Comparison of ENCODE assay signal across 11 mouse cellular contexts in genomic region chr10:86947541-86947940, GRCm38 (mm10).
DNase-seq lines count a peak whose midpoint lies in the region; ATAC-seq and TF ChIP-seq lines count a peak whose summit lies in the region.
"Had no signal": no experiment of that assay in that cellular context is flagged by ENCODE, and none has a peak within 500 bp of the region (broad histone marks: within the 10 kb centered on the region; RNA-seq: fewer than 3 reads in every experiment).

No protein-coding gene starts in this region.

- H3K4me2 ChIP-seq in hindbrain, embryonic 16.5 days (ENCODE audit: low read length): no peak overlapping the region
- H3K4me2 ChIP-seq in kidney, postnatal 0 days (ENCODE audit: low read length): no peak overlapping the region
- H3K4me2 ChIP-seq: hindbrain, embryonic 12.5 days had no signal

- no peak for DNase-seq in hindbrain, embryonic 10.5 days (ENCODE audit: low spot score)
- DNase-seq in 416B (ENCODE audit: low read depth) (peak; percentile 3), adipocyte (ENCODE audit: low spot score) (peak; percentile 26)
- DNase-seq in kidney, postnatal 0 days (ENCODE audit: low spot score): peak; percentile 45
- no peak for DNase-seq in Muller cell, postnatal 12 days (ENCODE audit: inconsistent ontology term)
- no peak for DNase-seq in cerebellum, adult 9-10 months
- no peak for DNase-seq in ovary, postnatal 10 days (ENCODE audit: low spot score)
- DNase-seq: cerebellum, postnatal 36 days; gastrocnemius, postnatal 36 days had no signal

- no peaks in the 10 kb centered on the region for H3K36me3 ChIP-seq in hindbrain, embryonic 10.5 days
- H3K36me3 ChIP-seq in hindbrain, embryonic 16.5 days (ENCODE audit: control insufficient read depth, insufficient read depth, low read length): no peaks in the 10 kb centered on the region
- no peaks in the 10 kb centered on the region for H3K36me3 ChIP-seq in kidney, postnatal 0 days (ENCODE audit: insufficient read depth, low read length)
- H3K36me3 ChIP-seq: hindbrain, embryonic 12.5 days had no signal

- H3K9me3 ChIP-seq in hindbrain, embryonic 10.5 days: no peaks in the 10 kb centered on the region
- no peaks in the 10 kb centered on the region for H3K9me3 ChIP-seq in hindbrain, embryonic 16.5 days (ENCODE audit: control insufficient read depth, low read length)
- H3K9me3 ChIP-seq in kidney, postnatal 0 days (replicated peaks; ENCODE audit: low read length): no peaks in the 10 kb centered on the region
- H3K9me3 ChIP-seq: hindbrain, embryonic 12.5 days had no signal

- ATAC-seq in hindbrain, embryonic 16.5 days: no peak
- ATAC-seq in kidney, postnatal 0 days (replicated peaks; ENCODE audit: low FRiP score, low read depth): peak; percentile 68; the same call in 1 of the 2 replicates

- TF ChIP-seq CTCF in kidney, postnatal 0 days (IDR thresholded peaks at IDR 0.05; ENCODE audit: low read depth): no peak

- no peaks in the 10 kb centered on the region for H3K27me3 ChIP-seq in hindbrain, embryonic 10.5 days (ENCODE audit: insufficient read depth, poor library complexity, severe bottlenecking)
- H3K27me3 ChIP-seq in hindbrain, embryonic 16.5 days (replicated peaks; ENCODE audit: control insufficient read depth, insufficient read depth, low read length): no peaks in the 10 kb centered on the region
- no peaks in the 10 kb centered on the region for H3K27me3 ChIP-seq in kidney, postnatal 0 days (ENCODE audit: insufficient read depth, low read length)
- H3K27me3 ChIP-seq: hindbrain, embryonic 12.5 days had no signal

- H3K27ac ChIP-seq in hindbrain, embryonic 10.5 days: 0 out of 2 replicates have a peak overlapping the region, but pooled peaks have one; percentile 12
- no peak overlapping the region for H3K27ac ChIP-seq in hindbrain, embryonic 16.5 days (ENCODE audit: low read depth, low read length)
- no peak overlapping the region for H3K27ac ChIP-seq in kidney, postnatal 0 days
- H3K27ac ChIP-seq: hindbrain, embryonic 12.5 days had no signal

- H3K4me1 ChIP-seq in hindbrain, embryonic 10.5 days (replicated peaks): no peaks in the 10 kb centered on the region; the same call in 1 of the 2 replicates
- no peaks in the 10 kb centered on the region for H3K4me1 ChIP-seq in hindbrain, embryonic 16.5 days (ENCODE audit: control insufficient read depth, insufficient read depth, low read depth, low read length)
- H3K4me1 ChIP-seq in kidney, postnatal 0 days (replicated peaks; ENCODE audit: insufficient read depth, low read length): no peaks in the 10 kb centered on the region
- H3K4me1 ChIP-seq: hindbrain, embryonic 12.5 days had no signal

- no peak overlapping the region for H3K4me3 ChIP-seq in hindbrain, embryonic 10.5 days
- H3K4me3 ChIP-seq in hindbrain, embryonic 16.5 days (ENCODE audit: low read length): no peak overlapping the region
- H3K4me3 ChIP-seq in kidney, postnatal 0 days (replicated peaks; ENCODE audit: low read depth, low read length): no peak overlapping the region
- H3K4me3 ChIP-seq: hindbrain, embryonic 12.5 days had no signal

- WGBS in hindbrain, embryonic 10.5 days: 71% methylated on average over 2 of the region's 2 CpGs
- 80% methylated on average over 2 of the region's 2 CpGs for WGBS in hindbrain, embryonic 16.5 days
- WGBS in kidney, postnatal 0 days: 57% methylated on average over 2 of the region's 2 CpGs

- H3K9ac ChIP-seq in hindbrain, embryonic 16.5 days (ENCODE audit: low read depth, low read length): no peak overlapping the region
- H3K9ac ChIP-seq in kidney, postnatal 0 days (ENCODE audit: low read depth, low read length): no peak overlapping the region
- H3K9ac ChIP-seq: hindbrain, embryonic 12.5 days had no signal

Comparison
In these comparisons a context has a peak if more than half of its experiments do, and no peak if none do; other contexts are left out.
1. DNase-seq: peak in 416B (single experiment), adipocyte (single experiment) and kidney, postnatal 0 days (single experiment); none in hindbrain, embryonic 10.5 days (single experiment), Muller cell, postnatal 12 days (single experiment), cerebellum, adult 9-10 months (single experiment) and ovary, postnatal 10 days (single experiment).